Mouse (Mus musculus): Measurements from ENCODE around the gene Zbtb48.

DNA sequence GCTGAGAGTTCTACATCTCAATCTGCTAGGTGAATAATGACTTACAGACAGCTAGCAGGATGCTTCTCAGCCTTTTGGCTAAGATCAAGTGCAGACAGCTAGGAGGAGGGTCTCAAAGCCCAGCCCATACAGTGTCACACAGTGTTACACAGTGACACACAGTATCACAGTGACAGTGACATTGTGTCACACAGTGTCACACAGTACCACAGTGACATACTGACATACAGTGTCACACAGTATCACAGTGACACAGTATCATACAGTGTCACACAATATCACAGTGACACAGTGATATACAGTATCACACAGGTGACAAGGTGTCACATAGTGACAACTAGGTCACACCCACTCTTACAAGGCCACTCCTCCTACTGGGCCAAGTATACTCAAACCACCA, 39.8 kb upstream of the Zbtb48 start:
- TF ChIP-seq CTCF (IDR thresholded peaks at IDR 0.05; ENCODE audit: control insufficient read depth, insufficient read depth, insufficient read length) (no peak), USF1 (IDR thresholded peaks at IDR 0.05; ENCODE audit: low read depth) (no peak), CEBPB (IDR thresholded peaks at IDR 0.05; ENCODE audit: low read depth) (no peak)

Data from C2C12 (cell line).